Mouse (Mus musculus) myocyte (in vitro differentiated cells): ENCODE data around the gene Syn3.

Experiments
- MYOG ChIP-seq, 3 experiments: IDR thresholded peaks; one replicate each; pipeline ENCODE4 v1.6.1; 2011; ENCODE audit warnings: control low read depth in 2 of 3, low read depth in 2 of 3, mild to moderate bottlenecking in 2 of 3; ENCODE audit not compliant: insufficient read length in 2 of 3, control insufficient read depth in 1 of 3, insufficient read depth in 1 of 3
- POLR2A ChIP-seq: IDR thresholded peaks from one replicate; pipeline ENCODE4 v1.6.1; 2011; ENCODE audit warnings: low read depth, mild to moderate bottlenecking, control low read depth, moderate library complexity; ENCODE audit not compliant: insufficient read length
- REST ChIP-seq: IDR thresholded peaks from one replicate; pipeline ENCODE4 v1.6.1; 2011; ENCODE audit warnings: mild to moderate bottlenecking, control low read depth, moderate library complexity; ENCODE audit not compliant: insufficient read depth, insufficient read length

GRCm38 (mm10) chr10:86201006-86201405 lies 297.7 kb downstream of the Syn3 start:
- no peak for TF ChIP-seq MYOG (IDR thresholded peaks at IDR 0.05; ENCODE audit: control insufficient read depth in 1 of 3, insufficient read depth in 1 of 3, insufficient read length in 2 of 3, low read depth in 2 of 3)
- TF ChIP-seq POLR2A: no peak
- TF ChIP-seq REST: no peak
